Mouse (Mus musculus): ENCODE measurements at regions not wholly inside any gene's neighbourhood (a gene's known extent, or its start where the extent isn't known, plus 50 kb on each side); places are given as distances from the start of the nearest gene placed in this dataset.

GRCm38 (mm10) chr14:67170248-67170647, 1161.2 kb upstream of the Gulo start:
- Histone ChIP-seq H3K4me3 (replicated peaks; ENCODE audit: low read depth, low read length) (no peak overlapping the region), H3K4me1 (replicated peaks; ENCODE audit: insufficient read depth, low read length) (peaks cover 5% of the 10 kb centered on the region; the same call in 1 of the 2 replicates), H3K27me3 (ENCODE audit: insufficient read depth, low read length) (no peaks in the 10 kb centered on the region), H3K4me2 (ENCODE audit: low read length) (no peak overlapping the region), H3K36me3 (ENCODE audit: insufficient read depth, low read length) (no peaks in the 10 kb centered on the region), H3K9me3 (replicated peaks; ENCODE audit: low read length) (no peaks in the 10 kb centered on the region), H3K27ac (no peak overlapping the region), H3K9ac (ENCODE audit: low read depth, low read length) (no peak overlapping the region)
- ATAC-seq (replicated peaks; ENCODE audit: low FRiP score, low read depth) (no peak), DNase-seq (ENCODE audit: low spot score) (peak; percentile 87)
- WGBS, result 11% methylated on average over 3 of the region's 3 CpGs
- no peak for TF ChIP-seq CTCF (IDR thresholded peaks at IDR 0.05; ENCODE audit: low read depth)

DNA sequence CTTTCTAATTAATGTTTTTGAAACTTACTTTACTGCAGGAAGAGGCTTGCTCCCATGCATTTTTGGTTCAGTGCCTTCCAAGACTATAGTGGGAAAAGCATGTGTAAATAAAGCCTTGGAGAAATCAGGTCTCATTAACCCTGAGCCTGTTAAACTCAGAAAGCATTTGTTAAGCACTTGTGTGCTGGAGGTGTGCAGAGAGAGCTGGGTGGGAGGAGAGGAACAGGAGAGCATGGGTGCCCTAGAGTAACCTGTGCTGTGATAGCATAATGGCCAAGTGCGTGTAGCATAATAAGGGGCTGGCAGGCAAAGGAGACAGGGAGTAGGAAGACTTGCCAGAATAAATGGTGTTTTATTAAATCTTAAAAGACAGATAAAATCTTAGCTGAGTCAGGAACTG, 1160.2 kb upstream of the Gulo start:
- Histone ChIP-seq H3K9me3 (replicated peaks; ENCODE audit: low read length) (no peaks in the 10 kb centered on the region), H3K36me3 (ENCODE audit: insufficient read depth, low read length) (no peaks in the 10 kb centered on the region), H3K4me1 (replicated peaks; ENCODE audit: insufficient read depth, low read length) (peaks cover 5% of the 10 kb centered on the region; the same call in 1 of the 2 replicates), H3K4me2 (ENCODE audit: low read length) (no peak overlapping the region), H3K27me3 (ENCODE audit: insufficient read depth, low read length) (no peaks in the 10 kb centered on the region), H3K9ac (ENCODE audit: low read depth, low read length) (no peak overlapping the region), H3K4me3 (replicated peaks; ENCODE audit: low read depth, low read length) (no peak overlapping the region), H3K27ac (peak overlapping the region; percentile 38; the same call in 1 of the 2 replicates)
- DNase-seq (ENCODE audit: low spot score) (peak; percentile 38), ATAC-seq (replicated peaks; ENCODE audit: low FRiP score, low read depth) (no peak)
- TF ChIP-seq CTCF (IDR thresholded peaks at IDR 0.05; ENCODE audit: low read depth), result no peak
- WGBS, result 13% methylated on average over 1 of the region's 1 CpGs

DNA sequence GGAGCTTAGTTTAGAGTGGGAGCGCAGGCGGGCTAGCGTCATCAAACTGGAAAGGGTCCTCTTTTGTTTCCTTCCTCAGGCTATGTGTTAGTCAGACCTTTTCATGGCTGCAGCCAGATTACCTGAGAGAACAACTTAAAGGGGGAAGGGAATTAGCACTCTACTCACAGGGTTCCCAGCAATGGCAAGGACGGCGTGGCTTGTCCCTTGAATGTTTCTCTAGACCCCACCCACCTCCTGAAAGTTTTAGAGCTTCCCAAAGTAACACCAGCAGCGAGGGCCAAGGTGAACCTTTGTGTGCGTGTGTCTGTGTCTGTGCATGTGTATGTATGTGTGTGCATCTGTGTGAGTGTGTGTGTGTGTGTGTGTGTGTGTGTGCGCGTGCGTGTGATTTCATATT, 1151.0 kb upstream of the Gulo start:
- DNase-seq (ENCODE audit: low spot score), result no peak
- Histone ChIP-seq H3K9ac (ENCODE audit: low read depth, low read length) (no peak overlapping the region), H3K4me3 (replicated peaks; ENCODE audit: low read depth, low read length) (no peak overlapping the region), H3K36me3 (ENCODE audit: insufficient read depth, low read length) (no peaks in the 10 kb centered on the region), H3K9me3 (replicated peaks; ENCODE audit: low read length) (no peaks in the 10 kb centered on the region), H3K27me3 (ENCODE audit: insufficient read depth, low read length) (no peaks in the 10 kb centered on the region), H3K4me1 (replicated peaks; ENCODE audit: insufficient read depth, low read length) (no peaks in the 10 kb centered on the region), H3K4me2 (ENCODE audit: low read length) (no peak overlapping the region), H3K27ac (no peak overlapping the region)
- no peak for TF ChIP-seq CTCF (IDR thresholded peaks at IDR 0.05; ENCODE audit: low read depth)
- ATAC-seq (replicated peaks; ENCODE audit: low FRiP score, low read depth), result no peak
- 80% methylated on average over 10 of the region's 10 CpGs for WGBS

- TF ChIP-seq CTCF (IDR thresholded peaks at IDR 0.05; ENCODE audit: low read depth), result no peak
- H3K27ac ChIP-seq, result no peak overlapping the region
- ATAC-seq (replicated peaks; ENCODE audit: low FRiP score, low read depth) (no peak), DNase-seq (ENCODE audit: low spot score) (no peak)
- WGBS, result 52% methylated on average over 9 of the region's 9 CpGs
- no peak overlapping the region for H3K9ac ChIP-seq (ENCODE audit: low read depth, low read length)
- no peaks in the 10 kb centered on the region for H3K36me3 ChIP-seq (ENCODE audit: insufficient read depth, low read length)
- no peaks in the 10 kb centered on the region for H3K4me1 ChIP-seq (replicated peaks; ENCODE audit: insufficient read depth, low read length)
- H3K4me3 ChIP-seq (replicated peaks; ENCODE audit: low read depth, low read length), result no peak overlapping the region
- no peaks in the 10 kb centered on the region for H3K27me3 ChIP-seq (ENCODE audit: insufficient read depth, low read length)
- H3K4me2 ChIP-seq (ENCODE audit: low read length), result no peak overlapping the region
- no peaks in the 10 kb centered on the region for H3K9me3 ChIP-seq (replicated peaks; ENCODE audit: low read length)
These were observed 1149.9 kb upstream of the Gulo start for GRCm38 (mm10) chr14:67158867-67159266.

DNA sequence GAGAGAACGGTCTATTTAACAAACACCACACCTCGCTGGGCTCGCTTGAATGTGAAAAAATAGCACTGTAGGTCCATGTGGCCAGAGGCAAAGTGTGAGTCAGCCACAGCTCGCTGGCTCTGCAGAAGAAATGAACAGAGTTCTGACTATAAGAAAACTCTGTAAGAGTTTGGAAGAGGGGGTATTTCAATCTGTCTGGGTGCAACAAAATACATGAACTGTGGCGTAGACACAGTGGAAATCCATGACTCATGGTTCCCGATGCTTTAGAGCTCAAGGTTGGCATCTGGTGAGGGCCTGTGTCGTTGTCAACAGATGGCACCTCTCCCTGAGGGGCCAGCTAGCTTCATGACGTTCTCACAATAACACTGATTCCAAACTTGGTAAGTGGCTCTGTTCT, 1147.4 kb upstream of the Gulo start:
- WGBS, result 48% methylated on average over 8 of the region's 8 CpGs
- H3K4me2 ChIP-seq (ENCODE audit: low read length), result no peak overlapping the region
- H3K9me3 ChIP-seq (replicated peaks; ENCODE audit: low read length), result no peaks in the 10 kb centered on the region
- TF ChIP-seq CTCF (IDR thresholded peaks at IDR 0.05; ENCODE audit: low read depth), result no peak
- no peak for DNase-seq (ENCODE audit: low spot score)
- H3K4me1 ChIP-seq (replicated peaks; ENCODE audit: insufficient read depth, low read length), result no peaks in the 10 kb centered on the region
- H3K4me3 ChIP-seq (replicated peaks; ENCODE audit: low read depth, low read length), result no peak overlapping the region
- H3K27ac ChIP-seq, result no peak overlapping the region
- no peak for ATAC-seq (replicated peaks; ENCODE audit: low FRiP score, low read depth)
- no peaks in the 10 kb centered on the region for H3K36me3 ChIP-seq (ENCODE audit: insufficient read depth, low read length)
- H3K9ac ChIP-seq (ENCODE audit: low read depth, low read length), result no peak overlapping the region
- H3K27me3 ChIP-seq (ENCODE audit: insufficient read depth, low read length), result no peaks in the 10 kb centered on the region

- no peaks in the 10 kb centered on the region for H3K4me1 ChIP-seq (replicated peaks; ENCODE audit: insufficient read depth, low read length)
- ATAC-seq (replicated peaks; ENCODE audit: low FRiP score, low read depth) (no peak), DNase-seq (ENCODE audit: low spot score) (no peak)
- H3K4me3 ChIP-seq (replicated peaks; ENCODE audit: low read depth, low read length), result no peak overlapping the region
- H3K36me3 ChIP-seq (ENCODE audit: insufficient read depth, low read length), result no peaks in the 10 kb centered on the region
- no peak overlapping the region for H3K4me2 ChIP-seq (ENCODE audit: low read length)
- no peak overlapping the region for H3K27ac ChIP-seq
- no peaks in the 10 kb centered on the region for H3K27me3 ChIP-seq (ENCODE audit: insufficient read depth, low read length)
- no peak for TF ChIP-seq CTCF (IDR thresholded peaks at IDR 0.05; ENCODE audit: low read depth)
- H3K9me3 ChIP-seq (replicated peaks; ENCODE audit: low read length), result no peaks in the 10 kb centered on the region
- no peak overlapping the region for H3K9ac ChIP-seq (ENCODE audit: low read depth, low read length)
- WGBS, result 43% methylated on average over 3 of the region's 3 CpGs
These were observed 1144.6 kb upstream of the Gulo start for GRCm38 (mm10) chr14:67153621-67154020.

- DNase-seq (ENCODE audit: low spot score), result no peak
- WGBS, result 47% methylated on average over 7 of the region's 7 CpGs
These were observed 1141.0 kb upstream of the Gulo start for GRCm38 (mm10) chr14:67149961-67150471.

More at GRCm38 (mm10) chr14:67149961-67150471, 1141.0 kb upstream of the Gulo start:
- Histone ChIP-seq H3K9me3 (replicated peaks; ENCODE audit: low read length) (no peaks in the 10 kb centered on the region), H3K4me1 (replicated peaks; ENCODE audit: insufficient read depth, low read length) (no peaks in the 10 kb centered on the region), H3K27ac (no peak overlapping the region), H3K9ac (ENCODE audit: low read depth, low read length) (no peak overlapping the region), H3K4me2 (ENCODE audit: low read length) (no peak overlapping the region), H3K36me3 (ENCODE audit: insufficient read depth, low read length) (no peaks in the 10 kb centered on the region), H3K27me3 (ENCODE audit: insufficient read depth, low read length) (no peaks in the 10 kb centered on the region), H3K4me3 (replicated peaks; ENCODE audit: low read depth, low read length) (no peak overlapping the region)
- peak; percentile 57; the same call in 1 of the 2 replicates for ATAC-seq (replicated peaks; ENCODE audit: low FRiP score, low read depth)
- TF ChIP-seq CTCF (IDR thresholded peaks at IDR 0.05; ENCODE audit: low read depth), result peak; percentile 51

All from kidney, postnatal 0 days (tissue).